Mouse (Mus musculus): Measurements from ENCODE around the gene Pgap1. TPM values are rescaled to one million over a fixed set of nuclear protein-coding genes. Genes with fewer than 3 reads are reported as not detected.

Gene Pgap1
- polyA plus RNA-seq, 2 experiments = 0.30 to 0.80 TPM

GRCm38 (mm10) chr1:54552621-54553020 is 4.9 kb downstream of the Pgap1 start:
- Histone ChIP-seq H3K4me3 (ENCODE audit: insufficient read depth in 1 of 2, low read depth in 2 of 2, low read length in 2 of 2) (no peak overlapping the region), H3K9me3 (ENCODE audit: control insufficient read depth, low read length) (no peaks in the 10 kb centered on the region), H3K9ac (replicated peaks) (no peak overlapping the region), H3K36me3 (replicated peaks; ENCODE audit: control insufficient read depth, insufficient read depth, low read depth) (no peaks in the 10 kb centered on the region), H3K27me3 (ENCODE audit: control insufficient read depth, insufficient read depth, low read length) (peaks cover 7% of the 10 kb centered on the region), H3K27ac (no peak overlapping the region), H3K4me2 (ENCODE audit: low read depth) (no peak overlapping the region), H3K4me1 (replicated peaks; ENCODE audit: control insufficient read depth in 2 of 2, insufficient read depth in 2 of 2, low read length in 1 of 2) (no peaks in the 10 kb centered on the region; a peak in 1 of 4 replicates)
- TF ChIP-seq EP300 (IDR thresholded peaks at IDR 0.05; ENCODE audit: low read depth) (no peak), CTCF (IDR thresholded peaks at IDR 0.05; ENCODE audit: low read depth) (no peak)
- DNase-seq (ENCODE audit: low read depth in 3 of 3, low spot score in 3 of 3) = no peak
- 66% methylated on average over 2 of the region's 2 CpGs for WGBS (ENCODE audit: insufficient replicate concordance)
- no peak for ATAC-seq (ENCODE audit: insufficient read depth)

GRCm38 (mm10) chr1:54545200-54545599 is 12.3 kb downstream of the Pgap1 start:
- Histone ChIP-seq H3K4me1 (replicated peaks; ENCODE audit: control insufficient read depth in 2 of 2, insufficient read depth in 2 of 2, low read length in 1 of 2) (no peaks in the 10 kb centered on the region), H3K27ac (no peak overlapping the region), H3K27me3 (ENCODE audit: control insufficient read depth, insufficient read depth, low read length) (no peaks in the 10 kb centered on the region), H3K9ac (replicated peaks) (no peak overlapping the region), H3K4me2 (ENCODE audit: low read depth) (no peak overlapping the region), H3K9me3 (ENCODE audit: control insufficient read depth, low read length) (no peaks in the 10 kb centered on the region), H3K36me3 (replicated peaks; ENCODE audit: control insufficient read depth, insufficient read depth, low read depth) (no peaks in the 10 kb centered on the region), H3K4me3 (ENCODE audit: insufficient read depth in 1 of 2, low read depth in 2 of 2, low read length in 2 of 2) (no peak overlapping the region)
- ATAC-seq (ENCODE audit: insufficient read depth) (no peak), DNase-seq (ENCODE audit: low read depth in 3 of 3, low spot score in 3 of 3) (no peak)
- WGBS (ENCODE audit: insufficient replicate concordance) = 65% methylated on average over 9 of the region's 9 CpGs
- no peak for TF ChIP-seq CTCF (IDR thresholded peaks at IDR 0.05; ENCODE audit: low read depth)
- no peak for TF ChIP-seq EP300 (IDR thresholded peaks at IDR 0.05; ENCODE audit: low read depth)

GRCm38 (mm10) chr1:54542920-54543319 is 14.6 kb downstream of the Pgap1 start:
- no peak for TF ChIP-seq CTCF (IDR thresholded peaks at IDR 0.05; ENCODE audit: low read depth)
- no peak for TF ChIP-seq EP300 (IDR thresholded peaks at IDR 0.05; ENCODE audit: low read depth)
- ATAC-seq (ENCODE audit: insufficient read depth) (no peak), DNase-seq (ENCODE audit: low read depth in 3 of 3, low spot score in 3 of 3) (no peak)
- H3K4me2 ChIP-seq (ENCODE audit: low read depth) = no peak overlapping the region
- no peaks in the 10 kb centered on the region for H3K9me3 ChIP-seq (ENCODE audit: control insufficient read depth, low read length)
- H3K4me3 ChIP-seq (ENCODE audit: insufficient read depth in 1 of 2, low read depth in 2 of 2, low read length in 2 of 2) = no peak overlapping the region
- 58% methylated on average over 2 of the region's 2 CpGs for WGBS (ENCODE audit: insufficient replicate concordance)
- H3K9ac ChIP-seq (replicated peaks) = no peak overlapping the region
- H3K36me3 ChIP-seq (replicated peaks; ENCODE audit: control insufficient read depth, insufficient read depth, low read depth) = no peaks in the 10 kb centered on the region
- no peak overlapping the region for H3K27ac ChIP-seq
- H3K27me3 ChIP-seq (ENCODE audit: control insufficient read depth, insufficient read depth, low read length) = no peaks in the 10 kb centered on the region
- no peaks in the 10 kb centered on the region for H3K4me1 ChIP-seq (replicated peaks; ENCODE audit: control insufficient read depth in 2 of 2, insufficient read depth in 2 of 2, low read length in 1 of 2)

- ATAC-seq (ENCODE audit: insufficient read depth) (no peak), DNase-seq (ENCODE audit: low read depth in 3 of 3, low spot score in 3 of 3) (no peak)
- no peaks in the 10 kb centered on the region for H3K9me3 ChIP-seq (ENCODE audit: control insufficient read depth, low read length)
- 38% methylated on average over 6 of the region's 6 CpGs for WGBS (ENCODE audit: insufficient replicate concordance)
- H3K4me3 ChIP-seq (ENCODE audit: insufficient read depth in 1 of 2, low read depth in 2 of 2, low read length in 2 of 2) = no peak overlapping the region
- TF ChIP-seq EP300 (IDR thresholded peaks at IDR 0.05; ENCODE audit: low read depth) (no peak), CTCF (IDR thresholded peaks at IDR 0.05; ENCODE audit: low read depth) (no peak)
- no peaks in the 10 kb centered on the region for H3K36me3 ChIP-seq (replicated peaks; ENCODE audit: control insufficient read depth, insufficient read depth, low read depth)
- H3K4me1 ChIP-seq (replicated peaks; ENCODE audit: control insufficient read depth in 2 of 2, insufficient read depth in 2 of 2, low read length in 1 of 2) = no peaks in the 10 kb centered on the region
- no peak overlapping the region for H3K9ac ChIP-seq (replicated peaks)
- H3K27ac ChIP-seq = no peak overlapping the region
- H3K27me3 ChIP-seq (ENCODE audit: control insufficient read depth, insufficient read depth, low read length) = no peaks in the 10 kb centered on the region
- no peak overlapping the region for H3K4me2 ChIP-seq (ENCODE audit: low read depth)
Measured at GRCm38 (mm10) chr1:54531170-54531569, 26.3 kb downstream of the Pgap1 start.

- Histone ChIP-seq H3K9me3 (ENCODE audit: control insufficient read depth, low read length) (no peaks in the 10 kb centered on the region), H3K4me1 (replicated peaks; ENCODE audit: control insufficient read depth in 2 of 2, insufficient read depth in 2 of 2, low read length in 1 of 2) (no peaks in the 10 kb centered on the region), H3K27me3 (ENCODE audit: control insufficient read depth, insufficient read depth, low read length) (no peaks in the 10 kb centered on the region), H3K4me2 (ENCODE audit: low read depth) (no peak overlapping the region), H3K4me3 (ENCODE audit: insufficient read depth in 1 of 2, low read depth in 2 of 2, low read length in 2 of 2) (no peak overlapping the region), H3K27ac (no peak overlapping the region), H3K36me3 (replicated peaks; ENCODE audit: control insufficient read depth, insufficient read depth, low read depth) (no peaks in the 10 kb centered on the region), H3K9ac (replicated peaks) (no peak overlapping the region)
- no peak for TF ChIP-seq EP300 (IDR thresholded peaks at IDR 0.05; ENCODE audit: low read depth)
- TF ChIP-seq CTCF (IDR thresholded peaks at IDR 0.05; ENCODE audit: low read depth) = no peak
- DNase-seq (ENCODE audit: low read depth in 3 of 3, low spot score in 3 of 3) (peak; percentile 17 to 19 (median 17)), ATAC-seq (ENCODE audit: insufficient read depth) (no peak)
- WGBS (ENCODE audit: insufficient replicate concordance) = 35% methylated on average over 2 of the region's 2 CpGs
Measured at GRCm38 (mm10) chr1:54523717-54524116, 33.8 kb downstream of the Pgap1 start.
